Mouse (Mus musculus) urinary bladder, adult 2 months (tissue): ENCODE data around the gene Rufy1. TPM values are rescaled to one million over a fixed set of nuclear protein-coding genes. Genes with fewer than 3 reads are reported as not detected.
"Not testable (repeated sequence)": the region's sequence is repeated elsewhere in the genome, so short reads cannot be mapped to it uniquely, and the experiment has no call there.

Source experiments
- DNase-seq: peaks from one replicate; pipeline ENCODE4 v3.0.0; 2022; ENCODE audit warnings: low spot score
- polyA plus RNA-seq: library from polyadenylated mRNA; depleted of rRNA; stranded (reverse); fragments of >200 nt; gene quantifications from 2 replicates; pipeline ENCODE4 v1.2.3, GENCODE M21; 2012; rRNA removed

The Rufy1 gene
- polyA plus RNA-seq = 27.2 and 29.3 TPM in 2 replicates

DNA sequence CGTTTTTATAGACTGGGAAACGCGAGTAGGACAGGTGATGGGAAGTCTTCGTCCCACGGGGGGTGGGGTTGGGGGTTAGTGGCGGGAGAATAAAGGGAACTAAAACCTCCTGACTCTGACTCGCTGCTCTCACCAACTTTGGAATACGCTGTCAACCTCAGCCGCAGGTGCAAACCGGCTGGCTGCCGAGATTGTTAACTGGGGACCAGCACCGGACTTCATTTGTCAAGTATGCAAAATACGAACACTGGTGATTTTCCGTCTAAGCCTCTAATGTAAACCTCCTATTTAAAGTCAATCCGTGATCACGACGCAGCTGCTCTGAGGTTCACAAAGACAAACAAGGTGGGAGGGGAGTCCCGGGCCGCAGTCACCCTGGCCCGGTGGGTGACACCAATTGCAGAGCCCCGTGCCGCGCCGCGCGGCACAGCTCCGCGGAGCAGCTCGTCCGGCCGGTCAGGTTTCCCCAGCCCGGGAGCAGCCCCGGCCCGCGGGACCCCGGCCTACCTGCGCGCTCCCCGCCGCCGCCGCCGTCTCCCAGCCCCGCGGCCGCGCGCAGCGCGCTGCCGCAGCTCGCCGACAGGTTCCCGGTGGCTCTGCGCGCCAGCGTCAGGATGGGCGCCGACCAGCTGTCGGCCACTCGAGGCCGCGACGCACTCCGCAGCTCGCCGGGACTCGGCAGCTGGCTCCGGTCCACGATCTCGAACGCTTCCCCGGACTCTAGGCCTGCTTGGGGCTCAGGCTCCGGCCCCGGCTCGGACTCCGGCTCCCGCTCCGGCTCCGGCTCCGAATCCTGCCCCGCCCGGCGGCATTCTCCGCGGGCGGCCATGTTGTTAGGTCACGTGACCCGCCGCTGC, at the start of gene Rufy1:
TSS of gene Rufy1 (minus strand) at position 849 of the 857 bp plus-strand sequence.
- DNase-seq = peak; percentile 87

DNA sequence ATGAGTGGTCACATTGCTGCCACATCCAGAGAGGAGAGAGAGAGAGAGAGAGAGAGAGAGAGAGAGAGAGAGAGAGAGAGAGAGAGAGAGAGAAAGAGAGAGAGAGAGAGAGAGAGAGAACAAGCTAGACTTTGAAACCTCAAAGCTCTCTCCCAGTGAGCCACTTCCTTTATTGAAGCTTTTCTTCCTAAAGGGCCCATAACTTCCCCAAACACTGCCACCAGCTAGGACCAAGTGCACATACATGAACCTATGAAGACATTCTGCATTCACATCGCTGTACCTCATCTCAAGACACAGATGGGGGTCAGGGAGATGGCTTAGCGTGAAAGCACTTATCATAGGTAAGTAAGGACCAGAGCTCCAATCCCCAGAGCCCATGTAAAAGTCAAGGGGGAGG, 47.1 kb upstream of the Rufy1 start:
- DNase-seq = no peak

DNA sequence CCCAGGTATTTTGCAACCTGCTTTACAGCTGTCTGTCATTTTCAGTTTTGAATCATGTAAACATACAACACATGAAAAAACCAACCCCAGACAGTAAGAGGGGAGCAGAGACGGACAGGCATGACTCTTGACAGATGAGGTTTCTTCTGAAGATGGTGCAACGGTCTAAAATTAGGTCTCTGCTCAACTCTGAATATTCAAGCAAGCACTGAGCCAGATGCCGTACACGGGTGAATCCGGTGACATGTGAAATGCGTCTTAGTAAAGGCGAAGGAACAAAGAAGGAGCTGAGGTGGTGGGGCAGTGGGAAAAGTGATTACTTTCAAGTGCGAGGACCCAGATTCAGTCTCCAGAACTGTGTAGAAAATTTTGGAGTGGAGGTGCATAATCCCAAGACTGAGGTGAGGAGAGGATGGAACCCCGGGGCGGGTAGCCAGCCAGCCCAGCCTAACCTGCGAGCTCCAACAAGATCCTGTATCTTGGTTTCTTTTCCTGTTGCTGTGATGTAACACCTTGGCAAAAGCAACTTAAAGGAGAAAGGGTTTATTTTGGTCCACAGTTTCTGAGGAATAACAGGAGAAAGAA, 46.7 kb upstream of the Rufy1 start:
- no peak for DNase-seq

DNA sequence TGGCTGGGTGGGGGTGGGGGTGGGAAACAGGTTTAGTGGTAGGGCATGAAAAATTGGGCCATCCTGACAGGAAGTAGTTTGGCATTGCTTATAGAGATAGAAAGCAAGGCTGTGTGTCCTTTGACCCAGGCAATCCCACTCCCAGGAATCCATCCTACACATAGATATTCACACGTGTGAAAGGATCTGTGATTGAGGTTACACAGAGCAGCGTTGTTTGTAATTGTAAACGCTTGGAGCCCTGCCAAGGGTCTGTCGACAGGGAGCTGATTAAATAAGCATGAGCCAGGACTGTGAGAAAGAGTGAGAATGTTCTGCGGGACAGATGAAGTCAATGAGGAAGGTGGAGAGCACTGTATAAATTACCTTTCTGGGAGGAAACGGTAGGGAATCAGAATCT, 46.0 kb upstream of the Rufy1 start:
- DNase-seq = no peak

DNA sequence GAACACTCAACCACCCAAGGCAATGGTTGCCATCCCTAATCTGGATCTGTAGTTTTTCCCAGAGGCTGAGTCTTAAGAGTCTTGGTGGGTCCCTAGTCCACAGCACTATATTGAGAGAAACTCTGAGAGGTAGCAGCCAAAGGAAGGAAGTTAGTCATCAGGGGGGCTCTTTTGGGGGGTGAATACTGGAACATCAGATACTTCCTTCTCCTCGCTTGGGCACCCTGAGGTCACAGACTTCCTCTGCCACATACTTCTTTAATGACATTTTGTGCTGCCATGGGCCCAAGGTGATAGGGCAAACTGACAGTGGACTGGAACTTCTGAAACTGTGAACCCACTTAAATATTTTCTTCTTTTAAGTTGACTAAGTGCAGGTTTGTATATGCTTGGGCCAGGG, 43.0 kb upstream of the Rufy1 start:
- DNase-seq = no peak

DNA sequence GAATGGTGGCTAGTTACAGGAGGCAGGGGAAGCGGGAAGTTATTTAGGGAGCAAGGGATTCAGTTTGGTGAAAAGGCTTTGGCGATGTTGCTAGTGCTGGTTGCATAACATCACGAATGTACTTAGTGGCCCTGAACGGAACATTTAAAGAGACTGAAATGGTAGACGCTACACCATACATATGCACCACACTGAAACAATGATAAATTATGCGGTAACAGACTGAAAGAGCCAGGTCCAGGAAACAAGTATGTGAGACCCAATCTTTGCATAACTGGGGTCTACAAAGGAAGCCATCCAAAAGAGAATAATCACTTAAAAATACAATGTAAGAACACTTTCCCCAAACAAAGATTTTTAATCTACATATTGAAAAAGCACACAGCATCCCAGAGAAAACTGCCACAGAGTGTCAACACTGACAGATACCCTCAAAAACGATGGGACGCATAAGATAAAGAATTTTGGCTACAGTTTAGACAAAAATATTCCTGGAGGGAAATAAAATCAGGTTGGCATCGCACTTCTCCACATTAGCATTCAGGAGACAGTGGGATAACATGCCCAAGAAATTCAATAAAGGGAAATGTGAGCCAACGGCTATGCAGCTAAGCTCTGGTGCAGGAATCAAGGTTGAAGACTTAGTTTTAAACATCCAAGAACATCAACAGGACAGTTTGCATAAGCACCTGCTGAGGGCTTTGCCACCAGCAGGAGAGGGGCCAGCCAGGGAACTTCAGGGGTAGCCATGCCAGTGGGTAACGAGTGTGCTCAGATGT, 41.4 kb upstream of the Rufy1 start:
- DNase-seq = no peak

DNA sequence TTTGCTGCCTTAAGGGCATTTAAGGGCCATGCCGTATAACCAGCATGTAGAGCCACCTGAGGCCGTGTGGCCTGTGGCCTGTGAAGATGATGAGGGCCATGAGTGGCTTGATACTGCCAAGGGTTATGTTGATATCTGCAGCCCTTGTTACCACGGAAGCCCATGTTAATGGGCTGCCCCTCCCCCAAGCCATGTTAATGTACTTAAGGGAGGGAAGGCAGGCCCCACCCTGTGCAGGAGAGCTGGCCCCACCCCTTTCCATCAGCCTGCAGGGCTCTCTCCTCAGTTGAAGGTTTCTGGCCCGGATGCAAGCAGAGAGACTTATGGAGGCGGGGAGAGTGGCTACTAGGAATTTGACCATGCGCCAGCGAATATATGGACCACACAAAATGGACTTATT, 30.6 kb upstream of the Rufy1 start:
- DNase-seq = no peak

DNA sequence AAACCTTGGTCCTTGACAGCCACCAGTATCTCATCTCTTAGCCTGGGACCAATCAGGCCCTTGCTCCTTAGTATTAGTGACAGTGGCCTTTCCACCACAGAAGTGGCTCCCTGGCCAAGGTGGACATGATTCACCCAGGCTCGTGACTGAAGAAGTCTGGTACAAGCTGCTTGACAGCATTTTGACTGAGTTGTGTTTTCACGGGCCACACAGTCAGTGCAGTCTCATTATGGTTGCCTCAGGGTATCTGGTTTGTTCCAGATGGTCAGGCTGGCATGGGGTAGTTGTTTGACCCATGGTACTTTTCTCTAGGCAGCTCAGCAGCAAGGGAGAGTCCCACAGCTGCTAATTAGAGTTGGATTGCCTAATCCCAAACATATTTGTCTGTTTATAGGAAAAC, 28.3 kb upstream of the Rufy1 start:
- DNase-seq = no peak

DNA sequence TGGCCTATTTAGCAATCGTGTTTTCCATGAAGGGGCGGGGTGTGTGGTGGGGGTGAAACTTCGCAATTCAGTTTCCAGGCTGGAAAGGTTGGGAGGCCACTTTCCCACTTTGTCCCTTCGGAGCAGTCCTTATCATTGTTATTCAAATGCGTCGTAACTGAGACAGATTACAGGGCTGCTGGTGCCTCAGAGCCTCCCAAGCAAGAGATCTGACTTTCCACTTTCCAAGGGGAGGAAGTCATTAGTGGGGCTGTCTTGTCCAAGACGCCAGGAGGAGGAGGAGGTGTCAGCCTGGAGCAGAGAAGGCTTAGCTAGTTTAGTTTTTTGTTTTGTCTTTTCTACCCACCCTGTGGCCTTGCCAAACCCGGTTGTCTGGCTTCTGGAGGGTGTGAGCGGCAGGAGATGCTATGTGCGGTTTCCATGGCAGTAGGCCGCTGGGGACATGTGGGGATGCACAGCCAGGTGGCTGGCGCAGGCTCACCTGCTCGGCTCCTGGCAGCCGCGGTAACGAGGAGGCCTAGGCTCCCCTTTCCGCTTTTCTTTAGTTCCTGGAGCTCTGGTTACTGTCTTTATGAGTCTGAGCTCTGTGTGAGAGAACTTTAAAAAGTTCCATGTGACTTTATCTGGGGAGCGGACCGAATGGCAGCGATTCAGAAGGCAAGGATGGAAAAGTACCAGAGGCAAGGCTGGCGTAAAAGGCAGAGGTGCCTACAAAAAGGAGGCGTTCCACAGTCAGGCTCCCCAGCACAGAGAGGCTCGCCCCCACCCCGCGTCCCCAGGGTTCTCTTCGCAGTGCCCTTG, 26.4 kb upstream of the Rufy1 start:
- DNase-seq = no peak

DNA sequence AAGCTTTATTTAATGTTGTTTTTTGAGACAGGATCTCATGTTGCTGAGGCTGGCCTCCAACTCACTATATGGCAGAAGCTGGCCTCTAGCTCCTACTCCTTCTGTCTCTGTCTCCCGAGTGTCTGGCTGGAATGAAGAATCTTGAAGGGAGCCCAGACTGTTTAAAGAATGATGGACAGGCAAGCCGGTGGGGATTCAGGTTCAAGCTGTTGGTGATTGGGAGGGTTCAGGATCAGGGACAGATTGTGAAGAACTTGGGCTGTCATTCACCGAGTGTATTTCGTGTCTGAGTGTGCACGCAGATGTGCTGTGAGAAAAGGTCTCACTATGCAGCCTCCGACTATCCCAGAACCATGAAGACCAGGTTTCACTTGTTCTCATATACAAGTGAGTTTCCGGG, 25.5 kb upstream of the Rufy1 start:
- no peak for DNase-seq

DNA sequence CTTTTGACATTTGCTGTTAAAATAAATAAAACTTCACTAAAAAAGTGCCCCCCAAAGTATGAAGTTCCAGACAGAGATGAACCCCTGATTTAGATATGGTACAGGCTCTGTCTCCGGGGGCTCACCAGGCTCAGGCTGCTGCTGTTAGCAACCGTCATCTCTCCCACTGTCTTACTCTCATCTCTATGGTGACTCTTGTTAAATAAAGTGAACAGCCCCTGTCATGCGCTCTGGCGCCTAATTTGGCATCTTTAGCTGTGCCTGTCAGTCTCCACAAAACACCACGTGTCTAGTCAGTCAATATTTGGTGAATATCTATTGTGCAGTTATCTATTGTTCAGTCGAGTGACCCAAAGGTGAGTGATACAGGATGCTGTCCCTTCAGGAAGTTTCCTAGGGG, 24.0 kb upstream of the Rufy1 start:
- no peak for DNase-seq

DNA sequence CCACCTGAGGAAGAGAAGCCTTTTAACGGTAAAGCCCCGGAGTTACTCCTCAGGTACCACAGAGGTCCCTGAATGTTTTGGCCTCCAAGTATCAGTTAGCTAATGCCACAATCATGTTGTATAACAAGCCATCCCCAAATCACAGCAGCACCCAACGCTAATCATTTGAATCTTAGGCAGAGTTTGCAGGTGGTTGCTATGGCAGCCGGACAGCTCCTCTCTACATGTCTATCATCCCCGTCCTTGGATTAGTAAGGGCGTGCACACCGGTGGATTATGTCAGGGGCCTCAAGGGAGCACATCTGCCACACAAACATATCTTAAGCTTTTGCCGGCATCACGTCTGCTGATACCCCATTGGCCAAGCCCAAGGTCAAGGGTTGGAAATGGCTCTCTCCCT, 19.3 kb upstream of the Rufy1 start:
- DNase-seq = no peak

DNA sequence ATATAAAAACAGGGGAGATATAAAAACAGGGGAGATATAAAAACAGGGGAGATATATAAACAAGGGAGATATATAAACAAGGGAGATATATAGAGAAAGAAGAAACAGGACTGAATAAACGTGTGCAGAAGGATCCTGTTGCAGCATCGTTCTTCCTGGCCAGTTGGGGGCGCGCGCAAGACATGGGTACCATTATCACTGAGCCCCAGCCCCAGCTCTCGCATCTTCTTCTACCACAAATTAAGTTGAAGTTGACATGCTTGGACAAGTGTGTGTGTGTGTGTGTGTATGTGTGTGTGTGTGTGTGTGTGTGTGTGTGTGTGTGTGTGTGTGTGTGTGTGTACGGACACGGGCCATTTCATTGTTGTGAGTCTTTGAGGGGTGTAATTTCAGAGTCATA, 17.2 kb upstream of the Rufy1 start:
- DNase-seq = not testable (repeated sequence)

DNA sequence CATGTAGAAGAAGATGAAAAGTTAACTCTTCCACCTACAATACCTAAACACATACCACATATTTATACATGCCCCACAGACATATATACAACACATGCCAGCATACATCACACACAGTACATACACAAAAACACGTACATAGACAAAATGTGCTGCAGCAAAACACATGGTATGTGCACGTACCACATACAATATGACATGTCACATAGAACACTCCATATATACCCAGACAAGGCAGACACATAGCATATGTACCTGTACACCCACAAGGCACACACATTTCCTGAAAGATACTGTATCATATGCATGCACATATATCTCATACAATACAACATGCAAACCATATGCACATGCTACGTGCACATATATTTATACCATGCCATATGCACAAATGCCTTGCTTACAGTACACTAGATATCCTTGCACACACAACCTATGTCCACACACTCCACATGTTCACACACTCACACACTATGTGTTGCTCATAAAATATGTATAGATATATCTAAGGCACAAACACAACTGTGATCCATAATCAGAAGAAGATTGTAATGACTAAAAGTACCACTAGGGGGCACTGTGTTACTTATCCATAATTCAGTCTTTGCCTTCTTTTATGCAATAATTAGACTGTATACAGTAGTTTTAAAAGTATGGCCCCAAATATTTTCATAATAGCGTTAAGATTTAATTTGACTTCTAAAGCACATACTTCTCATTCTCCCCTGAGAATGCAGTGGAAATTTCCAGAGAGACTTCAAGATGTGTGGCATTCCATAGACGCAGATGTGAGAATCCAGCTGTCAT, 12.5 kb upstream of the Rufy1 start:
- DNase-seq = no peak

DNA sequence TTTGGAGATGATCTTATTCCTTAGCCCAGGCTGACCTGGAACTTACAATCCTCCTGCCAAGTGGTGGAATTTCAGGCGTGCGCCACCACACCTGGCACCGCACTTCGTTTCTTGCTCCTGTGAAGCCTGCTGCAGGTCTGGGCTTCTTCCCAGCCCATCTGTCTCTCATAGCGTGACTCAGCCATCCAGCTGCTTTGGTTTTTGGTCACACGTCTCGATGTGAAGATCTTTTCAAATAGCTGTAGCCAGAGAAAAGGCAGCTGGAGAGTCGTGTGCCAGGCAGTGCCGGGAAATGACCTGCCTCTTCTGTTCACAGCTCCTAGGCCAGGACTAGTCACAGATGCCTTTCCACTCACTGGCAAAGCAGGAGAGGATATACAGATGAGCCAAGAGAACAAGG, 10.7 kb upstream of the Rufy1 start:
- no peak for DNase-seq

DNA sequence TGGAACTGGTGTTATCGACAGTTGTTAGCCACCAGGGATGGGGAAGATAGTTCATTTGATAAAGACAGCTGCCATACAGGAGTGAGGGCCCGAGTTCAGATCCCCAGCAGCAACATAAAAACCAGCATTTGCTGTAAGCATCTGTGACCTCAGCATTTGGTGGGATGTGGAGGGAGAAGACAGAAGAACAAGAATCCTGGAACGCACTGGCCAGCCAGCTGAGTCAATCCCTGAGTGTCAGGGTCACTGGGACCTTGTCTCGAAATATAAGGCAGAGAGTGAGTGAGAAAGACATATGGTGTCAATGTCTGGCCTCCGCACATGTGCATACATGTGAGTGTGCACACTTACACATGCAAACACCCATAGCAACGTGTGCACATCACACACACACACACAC, 9.8 kb upstream of the Rufy1 start:
- DNase-seq = no peak

DNA sequence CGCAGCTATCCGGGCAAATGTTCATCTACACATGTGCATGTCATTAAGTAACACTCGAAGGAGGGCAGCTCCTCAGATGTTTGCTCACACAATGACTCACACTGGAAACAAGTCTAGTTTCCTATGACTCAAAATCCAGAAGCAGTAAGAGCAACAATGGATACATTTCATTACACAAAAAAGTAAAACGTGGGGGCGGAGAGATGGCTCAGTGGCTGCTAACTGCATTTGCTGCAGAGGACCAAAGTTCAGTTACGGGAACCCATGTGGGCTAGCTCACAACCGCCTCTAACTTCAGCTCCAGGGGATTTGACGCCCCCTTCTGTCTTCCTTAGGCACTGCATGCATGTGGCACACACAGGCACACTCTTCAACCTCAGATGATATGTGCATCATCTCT, 8.9 kb upstream of the Rufy1 start:
- DNase-seq = no peak

DNA sequence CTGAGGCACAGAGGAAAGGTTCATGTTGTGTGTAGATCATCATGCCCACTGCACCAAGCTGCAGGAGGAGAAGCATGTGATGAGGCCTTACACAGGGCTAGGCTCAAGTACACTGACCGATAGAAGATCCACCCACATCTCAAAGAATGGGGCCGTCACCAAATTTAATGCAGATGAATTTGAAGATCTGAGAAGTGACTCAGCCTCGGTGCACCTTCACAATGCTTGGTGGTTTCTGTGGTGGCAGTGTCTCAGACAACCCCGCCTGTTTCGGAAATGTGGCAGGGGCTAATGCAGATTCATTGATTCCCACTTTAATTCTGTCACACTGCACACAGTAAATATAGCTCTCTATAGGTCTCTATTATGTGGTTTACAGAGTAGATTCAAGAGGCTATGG, 2.0 kb upstream of the Rufy1 start:
- no peak for DNase-seq

DNA sequence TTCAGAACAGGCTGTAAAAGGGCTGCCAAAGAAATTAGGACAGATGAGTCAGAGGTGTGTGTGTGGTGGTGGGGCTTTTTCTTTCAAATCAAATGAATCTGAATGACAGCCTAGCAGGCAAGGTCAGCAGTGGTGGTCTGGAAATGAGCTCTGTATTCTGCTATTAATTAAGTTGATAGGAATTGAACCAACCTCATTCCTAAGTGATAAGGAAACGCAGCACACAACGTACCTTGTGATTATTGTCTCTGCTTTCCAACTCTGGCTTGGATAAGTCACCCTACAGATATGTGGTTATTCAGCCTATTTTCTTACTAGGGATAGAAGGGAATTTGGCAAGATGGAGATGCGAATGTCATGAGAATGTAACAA, 1.1 kb upstream of the Rufy1 start:
- DNase-seq = no peak

DNA sequence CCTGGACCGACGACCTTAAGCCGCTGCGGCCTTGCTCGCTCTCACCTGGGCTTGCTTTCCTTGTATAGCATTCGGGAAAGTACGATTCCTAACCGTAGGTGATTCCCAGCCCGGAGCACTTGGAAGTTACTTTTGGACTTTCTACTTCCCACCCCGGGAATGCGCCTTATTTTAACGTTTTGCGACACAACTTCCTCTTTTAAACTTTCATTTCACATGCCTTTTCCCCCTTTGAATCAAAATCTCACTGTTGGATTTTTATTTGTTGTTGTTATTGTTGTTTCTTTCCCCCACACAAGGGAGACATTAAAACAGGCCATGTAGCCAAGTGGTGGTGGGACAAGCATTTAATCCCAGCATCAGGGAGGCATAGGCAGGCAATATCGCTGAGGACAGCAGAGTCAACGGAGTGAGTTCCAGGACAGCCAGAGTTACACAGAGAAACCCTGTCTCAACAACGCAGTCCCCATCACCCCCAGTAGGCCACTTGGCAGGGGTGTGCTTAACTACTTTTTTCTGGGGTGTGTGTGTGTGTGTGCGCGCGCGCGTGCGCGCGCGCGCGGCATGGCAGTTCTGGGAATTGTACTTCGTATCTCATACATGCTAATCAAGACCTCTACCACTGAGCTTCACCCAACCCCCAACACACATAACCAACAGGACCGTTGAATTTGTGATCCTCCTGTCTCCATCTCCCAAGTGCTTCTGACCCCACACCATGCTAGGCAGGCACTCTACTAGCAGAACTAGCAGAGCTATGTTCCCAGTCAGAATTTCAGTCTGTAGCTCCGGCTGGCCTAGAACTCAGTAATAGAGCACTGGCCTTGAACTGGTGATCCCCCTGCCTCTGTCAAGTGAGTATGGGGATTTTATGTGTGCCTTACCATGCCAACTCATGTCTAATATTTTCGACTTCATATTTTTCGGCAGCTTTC, 476 bp upstream of the Rufy1 start:
- DNase-seq = no peak
